Mouse (Mus musculus): ENCODE data around the gene Rpl11.
A peak's percentile ranks its signal among the peaks of the same experiment; 100 is the strongest.

GRCm38 (mm10) chr4:136053843-136054242 is 615 bp upstream of the Rpl11 start:
- peak; percentile 62 for TF ChIP-seq CTCF (IDR thresholded peaks at IDR 0.05; ENCODE audit: low read depth)
- no peak for TF ChIP-seq EP300 (IDR thresholded peaks at IDR 0.05; ENCODE audit: low read depth)

Measured in liver, embryonic 14.5 days (tissue).